Mouse (Mus musculus) CD4-positive, CD25-positive, alpha-beta regulatory T cell, adult 2 months (primary cell): ENCODE results near the gene Krt33b.

Experiments used
- DNase-seq: peaks from one replicate; pipeline ENCODE4 v3.0.0-alpha.2; 2012; ENCODE audit warnings: low read depth, low spot score

The Krt33b gene

GRCm38 (mm10) chr11:99993620-99994383 lies 35.9 kb downstream of the Krt33b start, which contains the start of gene Krtap17-1:
Krtap17-1 (minus strand) TSS chr11:99993994.
- DNase-seq: no peak

GRCm38 (mm10) chr11:99990571-99990970 lies 39.1 kb downstream of the Krt33b start:
- DNase-seq: no peak

- no peak for DNase-seq
Observed at GRCm38 (mm10) chr11:99989881-99990405, 39.7 kb downstream of the Krt33b start.

GRCm38 (mm10) chr11:99988530-99988929 lies 41.1 kb downstream of the Krt33b start:
- DNase-seq: no peak

- DNase-seq: no peak
Observed at GRCm38 (mm10) chr11:99986180-99986647, 43.5 kb downstream of the Krt33b start, which contains the start of gene Krtap16-1. Krtap16-1 (minus strand) TSS chr11:99986597.

GRCm38 (mm10) chr11:99985291-99986092 lies 44.2 kb downstream of the Krt33b start:
- DNase-seq: no peak

GRCm38 (mm10) chr11:99983442-99983841 lies 46.2 kb downstream of the Krt33b start:
- DNase-seq: no peak

GRCm38 (mm10) chr11:99982731-99983130 lies 46.9 kb downstream of the Krt33b start:
- no peak for DNase-seq

- no peak for DNase-seq
Observed at GRCm38 (mm10) chr11:99978953-99979352, 50.7 kb downstream of the Krt33b start, which contains the start of gene Krtap29-1. Krtap29-1 (minus strand) TSS chr11:99979053.
